Mouse (Mus musculus): ENCODE results near the gene Chuk. TPM values are rescaled to one million over a fixed set of nuclear protein-coding genes. Genes with fewer than 3 reads are reported as not detected.

The Chuk gene
- polyA plus RNA-seq (2012; rRNA removed) (60.3 and 64.9 TPM in 2 replicates), polyA plus RNA-seq (2014; fragmentation: Nextera tagmentation; extraction: Ambion mirVana) (37.0 and 42.2 TPM in 2 replicates)

GRCm38 (mm10) chr19:44106831-44107660, at the start of gene Chuk:
Gene Chuk, minus strand, starts transcription at chr19:44107480.
- Histone ChIP-seq H3K36me3 (ENCODE audit: control insufficient read depth, insufficient read depth, low read length) (peaks cover 21% of the 10 kb centered on the region), H3K4me1 (ENCODE audit: control insufficient read depth, insufficient read depth, low read length) (peaks cover 10% of the 10 kb centered on the region), H3K4me2 (replicated peaks; ENCODE audit: low read depth, low read length, severe bottlenecking) (peak within 1 kb of the TSS; percentile 89), H3K27me3 (ENCODE audit: control insufficient read depth, insufficient read depth, low read length) (no peaks in the 10 kb centered on the region), H3K27ac (replicated peaks; ENCODE audit: low read depth, low read length) (peak within 1 kb of the TSS; percentile 39; the same call in 1 of the 2 replicates), H3K9me3 (ENCODE audit: control insufficient read depth, low read length) (no peaks in the 10 kb centered on the region), H3K4me3 (replicated peaks; ENCODE audit: low read length) (peak within 1 kb of the TSS; percentile 90), H3K9ac (ENCODE audit: low read depth, low read length, severe bottlenecking) (peak within 1 kb of the TSS; percentile 94)
- peak; percentile 62; the same call in 1 of the 2 replicates for TF ChIP-seq POLR2A (IDR thresholded peaks at IDR 0.05; ENCODE audit: borderline replicate concordance, extremely low read depth, insufficient read depth, insufficient read length)
- ATAC-seq (ENCODE audit: low FRiP score, low read depth) = peak; percentile 97
- peak; percentile 96 for DNase-seq (ENCODE audit: low spot score)
- WGBS = 1% methylated on average over 62 of the region's 67 CpGs

- Histone ChIP-seq H3K9ac (ENCODE audit: low read depth, low read length, severe bottlenecking) (no peak overlapping the region), H3K4me3 (replicated peaks; ENCODE audit: low read length) (no peak overlapping the region), H3K4me1 (ENCODE audit: control insufficient read depth, insufficient read depth, low read length) (no peaks in the 10 kb centered on the region), H3K9me3 (ENCODE audit: control insufficient read depth, low read length) (no peaks in the 10 kb centered on the region), H3K4me2 (replicated peaks; ENCODE audit: low read depth, low read length, severe bottlenecking) (no peak overlapping the region), H3K27me3 (ENCODE audit: control insufficient read depth, insufficient read depth, low read length) (0 out of 2 replicates have a peak, but pooled peaks cover 3% of the 10 kb centered on the region), H3K36me3 (ENCODE audit: control insufficient read depth, insufficient read depth, low read length) (no peaks in the 10 kb centered on the region), H3K27ac (replicated peaks; ENCODE audit: low read depth, low read length) (no peak overlapping the region)
- TF ChIP-seq POLR2A (IDR thresholded peaks at IDR 0.05; ENCODE audit: borderline replicate concordance, extremely low read depth, insufficient read depth, insufficient read length) = no peak
- no peak for ATAC-seq (ENCODE audit: low FRiP score, low read depth)
- WGBS = 85% methylated on average over 10 of the region's 10 CpGs
- DNase-seq (ENCODE audit: low spot score) = no peak
Observed at GRCm38 (mm10) chr19:44157005-44157404, 49.7 kb upstream of the Chuk start.

DNA sequence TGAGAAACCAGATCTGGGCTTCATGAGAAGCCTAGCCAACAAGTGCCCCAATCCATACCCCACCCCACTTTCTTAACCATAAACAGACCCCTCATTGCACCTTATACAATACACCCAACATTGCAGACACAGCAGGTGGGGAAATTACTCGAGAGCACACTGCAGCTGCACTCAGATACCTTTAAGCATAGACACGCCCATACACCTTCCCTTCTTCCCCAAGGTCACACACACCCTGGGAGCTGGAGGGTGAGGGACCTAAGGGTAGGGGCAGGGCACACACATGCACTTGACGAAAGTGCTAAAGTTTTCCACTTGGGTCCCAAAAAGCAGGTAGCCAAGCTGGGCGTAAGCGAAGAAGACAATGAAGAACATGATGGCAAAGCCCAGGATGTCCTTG, 46.5 kb upstream of the Chuk start:
- Histone ChIP-seq H3K27ac (replicated peaks; ENCODE audit: low read depth, low read length) (no peak overlapping the region), H3K4me1 (ENCODE audit: control insufficient read depth, insufficient read depth, low read length) (no peaks in the 10 kb centered on the region), H3K27me3 (ENCODE audit: control insufficient read depth, insufficient read depth, low read length) (0 out of 2 replicates have a peak, but pooled peaks cover 3% of the 10 kb centered on the region), H3K4me3 (replicated peaks; ENCODE audit: low read length) (no peak overlapping the region), H3K4me2 (replicated peaks; ENCODE audit: low read depth, low read length, severe bottlenecking) (no peak overlapping the region), H3K36me3 (ENCODE audit: control insufficient read depth, insufficient read depth, low read length) (no peaks in the 10 kb centered on the region), H3K9ac (ENCODE audit: low read depth, low read length, severe bottlenecking) (no peak overlapping the region), H3K9me3 (ENCODE audit: control insufficient read depth, low read length) (no peaks in the 10 kb centered on the region)
- 78% methylated on average over 5 of the region's 5 CpGs for WGBS
- ATAC-seq (ENCODE audit: low FRiP score, low read depth) (no peak), DNase-seq (ENCODE audit: low spot score) (no peak)
- TF ChIP-seq POLR2A (IDR thresholded peaks at IDR 0.05; ENCODE audit: borderline replicate concordance, extremely low read depth, insufficient read depth, insufficient read length) = no peak

DNA sequence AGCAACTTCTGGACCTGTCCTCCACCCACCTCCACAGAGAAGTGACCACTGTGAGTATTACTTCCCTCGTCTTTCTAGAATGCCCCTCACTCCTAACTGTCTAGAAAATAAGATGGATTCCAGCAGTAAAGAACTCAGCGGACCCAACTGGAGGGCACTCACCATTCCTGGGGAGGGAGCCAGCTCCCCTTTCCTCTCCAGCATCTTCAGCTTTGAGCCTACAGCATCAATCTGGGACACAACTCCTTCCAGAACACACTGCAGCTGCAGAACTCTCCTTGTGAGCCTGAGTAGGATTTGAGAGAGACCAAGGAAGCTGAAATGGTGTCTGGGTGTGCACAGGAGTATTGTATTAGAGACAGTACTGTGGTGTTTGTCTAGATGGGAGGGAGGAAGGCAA, 41.7 kb upstream of the Chuk start:
- Histone ChIP-seq H3K9ac (ENCODE audit: low read depth, low read length, severe bottlenecking) (no peak overlapping the region), H3K27ac (replicated peaks; ENCODE audit: low read depth, low read length) (no peak overlapping the region), H3K9me3 (ENCODE audit: control insufficient read depth, low read length) (no peaks in the 10 kb centered on the region), H3K4me2 (replicated peaks; ENCODE audit: low read depth, low read length, severe bottlenecking) (no peak overlapping the region), H3K36me3 (ENCODE audit: control insufficient read depth, insufficient read depth, low read length) (peaks cover 6% of the 10 kb centered on the region; the same call in 1 of the 2 replicates), H3K27me3 (ENCODE audit: control insufficient read depth, insufficient read depth, low read length) (no peaks in the 10 kb centered on the region), H3K4me1 (ENCODE audit: control insufficient read depth, insufficient read depth, low read length) (peaks cover 11% of the 10 kb centered on the region), H3K4me3 (replicated peaks; ENCODE audit: low read length) (no peak overlapping the region)
- 68% methylated on average over 2 of the region's 2 CpGs for WGBS
- TF ChIP-seq POLR2A (IDR thresholded peaks at IDR 0.05; ENCODE audit: borderline replicate concordance, extremely low read depth, insufficient read depth, insufficient read length) = no peak
- DNase-seq (ENCODE audit: low spot score) (no peak), ATAC-seq (ENCODE audit: low FRiP score, low read depth) (no peak)

DNA sequence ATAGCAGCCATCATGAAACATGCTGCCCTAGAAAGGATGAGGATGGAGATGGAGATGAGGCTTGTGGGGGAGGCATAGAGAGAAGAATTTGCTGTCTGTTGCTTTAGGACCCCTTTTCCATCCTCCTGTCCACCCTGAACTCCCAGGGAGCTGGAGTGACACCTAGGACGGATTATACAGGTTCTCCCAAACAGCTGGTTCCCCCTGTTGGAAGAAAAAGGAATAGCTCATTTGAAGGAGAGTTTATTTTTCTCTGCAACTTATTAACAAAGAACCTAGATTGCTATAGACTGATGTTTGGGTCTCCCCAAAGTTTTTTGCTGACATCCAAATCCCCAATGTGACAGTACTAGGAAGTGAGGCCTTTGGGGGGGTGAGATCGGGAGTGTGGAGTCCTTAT, 41.1 kb upstream of the Chuk start:
- no peak for TF ChIP-seq POLR2A (IDR thresholded peaks at IDR 0.05; ENCODE audit: borderline replicate concordance, extremely low read depth, insufficient read depth, insufficient read length)
- WGBS = 24% methylated on average over 2 of the region's 2 CpGs

More for the DNA sequence above, 41.1 kb upstream of the Chuk start:
- peaks cover 11% of the 10 kb centered on the region for H3K4me1 ChIP-seq (ENCODE audit: control insufficient read depth, insufficient read depth, low read length)
- no peak overlapping the region for H3K9ac ChIP-seq (ENCODE audit: low read depth, low read length, severe bottlenecking)
- no peaks in the 10 kb centered on the region for H3K9me3 ChIP-seq (ENCODE audit: control insufficient read depth, low read length)
- no peak overlapping the region for H3K4me3 ChIP-seq (replicated peaks; ENCODE audit: low read length)
- peaks cover 13% of the 10 kb centered on the region for H3K36me3 ChIP-seq (ENCODE audit: control insufficient read depth, insufficient read depth, low read length)
- ATAC-seq (ENCODE audit: low FRiP score, low read depth) (no peak), DNase-seq (ENCODE audit: low spot score) (no peak)
- H3K27ac ChIP-seq (replicated peaks; ENCODE audit: low read depth, low read length) = no peak overlapping the region
- H3K4me2 ChIP-seq (replicated peaks; ENCODE audit: low read depth, low read length, severe bottlenecking) = no peak overlapping the region
- H3K27me3 ChIP-seq (ENCODE audit: control insufficient read depth, insufficient read depth, low read length) = no peaks in the 10 kb centered on the region

All from limb, embryonic 14.5 days (tissue).